In the genomic region with DNA sequence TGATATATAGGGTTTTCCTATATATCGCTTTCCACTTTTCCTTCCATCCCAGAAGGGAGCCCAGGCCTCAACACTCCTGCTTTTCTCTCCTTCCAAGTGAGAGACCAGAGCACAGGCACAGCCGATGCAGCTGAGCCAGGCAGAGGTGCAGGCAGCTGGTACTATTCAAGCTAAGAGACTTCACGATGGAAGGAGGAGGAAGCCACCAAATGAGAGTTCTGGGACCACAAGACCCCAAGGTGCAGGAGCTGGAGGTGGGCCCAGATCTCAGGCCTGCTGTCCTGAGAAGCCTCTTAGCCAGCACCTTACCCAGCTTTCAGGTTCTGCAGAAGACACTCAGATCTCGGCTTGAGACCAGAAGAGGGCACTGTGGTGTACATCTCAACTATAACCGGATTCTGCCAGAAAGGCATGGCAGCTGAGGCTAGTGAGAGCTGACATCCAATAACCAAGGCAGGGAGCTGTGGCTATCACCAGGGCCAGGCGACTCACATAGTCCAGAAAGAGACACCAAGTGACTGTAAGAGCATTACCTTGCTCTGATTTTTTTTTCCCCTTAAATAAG, we compare ENCODE assay signal across 9 mouse cellular contexts. TPM values are rescaled to one million over a fixed set of nuclear protein-coding genes. Genes with fewer than 3 reads are reported as not detected.
DNase-seq lines count a peak whose midpoint lies in the region; ATAC-seq lines count a peak whose summit lies in the region.
"Had no signal": no experiment of that assay in that cellular context is flagged by ENCODE, and none has a peak within 500 bp of the region (broad histone marks: within the 10 kb centered on the region; RNA-seq: fewer than 3 reads in every experiment).

No protein-coding gene starts in this region.

- peaks cover 33% of the 10 kb centered on the region for H3K36me3 ChIP-seq in midbrain, embryonic 14.5 days (ENCODE audit: control insufficient read depth, insufficient read depth, low read length)
- H3K36me3 ChIP-seq in midbrain, embryonic 13.5 days = peaks cover 42% of the 10 kb centered on the region
- peaks cover 72% of the 10 kb centered on the region for H3K36me3 ChIP-seq in embryonic facial prominence, embryonic 10.5 days (replicated peaks)

- H3K9ac ChIP-seq in midbrain, embryonic 14.5 days (replicated peaks; ENCODE audit: low read length) = no peak overlapping the region
- no peak overlapping the region for H3K9ac ChIP-seq in midbrain, embryonic 13.5 days (replicated peaks)
- H3K9ac ChIP-seq: limb, embryonic 13.5 days had no signal

- H3K4me1 ChIP-seq in midbrain, embryonic 14.5 days (ENCODE audit: control insufficient read depth, insufficient read depth, low read length) = peaks cover 18% of the 10 kb centered on the region
- peaks cover 20% of the 10 kb centered on the region for H3K4me1 ChIP-seq in midbrain, embryonic 13.5 days (replicated peaks)
- H3K4me1 ChIP-seq in embryonic facial prominence, embryonic 10.5 days = peaks cover 32% of the 10 kb centered on the region

- no peak overlapping the region for H3K4me3 ChIP-seq in midbrain, embryonic 14.5 days (replicated peaks; ENCODE audit: low read depth, low read length)
- no peak overlapping the region for H3K4me3 ChIP-seq in midbrain, embryonic 13.5 days (replicated peaks)
- H3K4me3 ChIP-seq in embryonic facial prominence, embryonic 10.5 days = no peak overlapping the region
- H3K4me3 ChIP-seq: erythroblast, embryonic 14.5 days; limb, embryonic 13.5 days had no signal

- no peaks in the 10 kb centered on the region for H3K27me3 ChIP-seq in midbrain, embryonic 14.5 days (ENCODE audit: control insufficient read depth, insufficient read depth, low read length)
- H3K27me3 ChIP-seq in midbrain, embryonic 13.5 days = no peaks in the 10 kb centered on the region
- H3K27me3 ChIP-seq in embryonic facial prominence, embryonic 10.5 days (replicated peaks; ENCODE audit: low read depth, poor library complexity, severe bottlenecking) = no peaks in the 10 kb centered on the region
- H3K27me3 ChIP-seq: limb, embryonic 13.5 days had no signal

- no peak for ATAC-seq in midbrain, embryonic 14.5 days (ENCODE audit: low FRiP score, low TSS enrichment)
- no peak for ATAC-seq in midbrain, embryonic 13.5 days
- no peak for ATAC-seq in activated CD4-positive, CD25-positive, alpha-beta regulatory T cell, adult 4 months

- no peak overlapping the region for H3K4me2 ChIP-seq in midbrain, embryonic 14.5 days (ENCODE audit: low read length)
- H3K4me2 ChIP-seq in midbrain, embryonic 13.5 days (replicated peaks) = no peak overlapping the region
- H3K4me2 ChIP-seq: limb, embryonic 13.5 days had no signal

- intact Hi-C loops in left cerebral cortex, postnatal 25 days (cut with DNase I) = loop anchor here (5.0 kb wide), 1 partner anchor 368 kb away; no protein-coding TSS in a partner anchor

- peak; percentile 75 for DNase-seq in midbrain, embryonic 14.5 days
- DNase-seq in adrenal gland, postnatal 25 days = peak; percentile 45
- peak; percentile 34 for DNase-seq in embryonic facial prominence, embryonic 10.5 days (ENCODE audit: low spot score)
- peak; percentile 56 to 76 for DNase-seq in left cerebral cortex, postnatal 25 days (ENCODE audit: low spot score in 2 of 2)
- peak; percentile 55 for DNase-seq in right cerebral cortex, postnatal 14 days

- H3K27ac ChIP-seq in midbrain, embryonic 14.5 days (replicated peaks; ENCODE audit: low read depth, low read length) = no peak overlapping the region
- H3K27ac ChIP-seq in midbrain, embryonic 13.5 days = no peak overlapping the region
- no peak overlapping the region for H3K27ac ChIP-seq in embryonic facial prominence, embryonic 10.5 days (replicated peaks)

- WGBS in midbrain, embryonic 14.5 days = 57% methylated on average over 6 of the region's 6 CpGs
- WGBS in midbrain, embryonic 13.5 days = 52% methylated on average over 6 of the region's 6 CpGs
- WGBS in embryonic facial prominence, embryonic 10.5 days = 59% methylated on average over 6 of the region's 6 CpGs

- H3K9me3 ChIP-seq in midbrain, embryonic 14.5 days (ENCODE audit: control insufficient read depth, low read length) = no peaks in the 10 kb centered on the region
- H3K9me3 ChIP-seq in midbrain, embryonic 13.5 days = no peaks in the 10 kb centered on the region
- no peaks in the 10 kb centered on the region for H3K9me3 ChIP-seq in embryonic facial prominence, embryonic 10.5 days
- H3K9me3 ChIP-seq: limb, embryonic 13.5 days had no signal

RNA-seq across cellular contexts. Expression of a gene that starts 2.1 kb away (rescaled TPM):
- polyA plus RNA-seq in midbrain, embryonic 14.5 days (2014; fragmentation: Nextera tagmentation; extraction: Ambion mirVana) = 6.1 and 8.7 TPM in 2 replicates
- polyA plus RNA-seq in midbrain, embryonic 13.5 days (2015; fragmentation: Nextera tagmentation; extraction: Ambion mirVana) = 11.6 and 12.1 TPM in 2 replicates
- total RNA-seq in adrenal gland, postnatal 25 days (2021) = 8.5 and 11.4 TPM in 2 replicates
- 18.9 and 19.2 TPM in 2 replicates for polyA plus RNA-seq in embryonic facial prominence, embryonic 10.5 days (2016; fragmentation: Nextera tagmentation; extraction: Ambion mirVana)
- 1 to 10 TPM; 5.5 to 6.1 TPM for total RNA-seq in left cerebral cortex, postnatal 25 days (2021)
- polyA plus RNA-seq in activated CD4-positive, CD25-positive, alpha-beta regulatory T cell, adult 4 months (2017; shearing (Covaris generic)) = 1 to 10 TPM; 4.9 to 6.0 TPM

RNA-seq across cellular contexts. Expression of a gene that starts 17.0 kb away (rescaled TPM):
- polyA plus RNA-seq in midbrain, embryonic 14.5 days (2014; fragmentation: Nextera tagmentation; extraction: Ambion mirVana) = 0.70 and 1.1 TPM in 2 replicates
- polyA plus RNA-seq in midbrain, embryonic 13.5 days (2015; fragmentation: Nextera tagmentation; extraction: Ambion mirVana) = 0.96 and 1.5 TPM in 2 replicates
- 10.5 and 18.9 TPM in 2 replicates for total RNA-seq in adrenal gland, postnatal 25 days (2021)
- polyA plus RNA-seq in embryonic facial prominence, embryonic 10.5 days (2016; fragmentation: Nextera tagmentation; extraction: Ambion mirVana) = 1.8 and 1.9 TPM in 2 replicates
- total RNA-seq in left cerebral cortex, postnatal 25 days (2021) = 1 to 10 TPM; 2.0 to 2.4 TPM
- 10 to 100 TPM; 16.8 to 22.6 TPM for polyA plus RNA-seq in activated CD4-positive, CD25-positive, alpha-beta regulatory T cell, adult 4 months (2017; shearing (Covaris generic))
- polyA plus RNA-seq: erythroblast, embryonic 14.5 days had no signal

RNA-seq across cellular contexts. Expression of a gene that starts 30.7 kb away (rescaled TPM):
- polyA plus RNA-seq in midbrain, embryonic 14.5 days (2014; fragmentation: Nextera tagmentation; extraction: Ambion mirVana) = 14.8 and 17.5 TPM in 2 replicates
- polyA plus RNA-seq in midbrain, embryonic 13.5 days (2015; fragmentation: Nextera tagmentation; extraction: Ambion mirVana) = 12.0 and 13.9 TPM in 2 replicates
- total RNA-seq in adrenal gland, postnatal 25 days (2021) = 12.4 and 16.6 TPM in 2 replicates
- polyA plus RNA-seq in embryonic facial prominence, embryonic 10.5 days (2016; fragmentation: Nextera tagmentation; extraction: Ambion mirVana) = 11.9 and 13.2 TPM in 2 replicates
- total RNA-seq in left cerebral cortex, postnatal 25 days (2021) = 10 to 100 TPM; 28.3 to 36.4 TPM
- polyA plus RNA-seq in activated CD4-positive, CD25-positive, alpha-beta regulatory T cell, adult 4 months (2017; shearing (Covaris generic)) = 10 to 100 TPM; 17.8 to 22.1 TPM

RNA-seq across cellular contexts. Expression of a gene that starts 40.0 kb away (rescaled TPM):
- not detected in 2 replicates for polyA plus RNA-seq in midbrain, embryonic 14.5 days (2014; fragmentation: Nextera tagmentation; extraction: Ambion mirVana)
- polyA plus RNA-seq in midbrain, embryonic 13.5 days (2015; fragmentation: Nextera tagmentation; extraction: Ambion mirVana) = not detected in 2 replicates
- not detected in 2 replicates for total RNA-seq in adrenal gland, postnatal 25 days (2021)
- polyA plus RNA-seq in embryonic facial prominence, embryonic 10.5 days (2016; fragmentation: Nextera tagmentation; extraction: Ambion mirVana) = 0.12 TPM in 1 of 2 replicates, not detected in the other
- not detected for total RNA-seq in left cerebral cortex, postnatal 25 days (2021)
- under 1 TPM in 1 of 2 experiments, not detected in 1; 0.28 TPM for polyA plus RNA-seq in activated CD4-positive, CD25-positive, alpha-beta regulatory T cell, adult 4 months (2017; shearing (Covaris generic))
- polyA plus RNA-seq: erythroblast, embryonic 14.5 days; limb, embryonic 13.5 days had no signal
